Mouse (Mus musculus) monocyte, adult 2 months (primary cell): Measurements from ENCODE around the gene Slc15a5.
"Not testable (repeated sequence)": the region's sequence is repeated elsewhere in the genome, so short reads cannot be mapped to it uniquely, and the experiment has no call there.

Experiments
- DNase-seq, 2 experiments: peaks; one replicate each; pipeline ENCODE4 v3.0.0; 2022; ENCODE audit warnings: low spot score in 2 of 2, low read depth in 1 of 2

The Slc15a5 gene

GRCm38 (mm10) chr6:138079816-138080215 is at the start of gene Slc15a5:
Gene Slc15a5, minus strand, starts transcription at chr6:138079916.
- DNase-seq: no peak

- no peak for DNase-seq
Observed at GRCm38 (mm10) chr6:138128392-138129335, 48.9 kb upstream of the Slc15a5 start.

- no peak for DNase-seq
Observed at GRCm38 (mm10) chr6:138117496-138117895, 37.8 kb upstream of the Slc15a5 start.

GRCm38 (mm10) chr6:138104559-138104958 is 24.8 kb upstream of the Slc15a5 start:
- no peak for DNase-seq

GRCm38 (mm10) chr6:138102940-138103339 is 23.2 kb upstream of the Slc15a5 start:
- no peak for DNase-seq

- no peak for DNase-seq
Observed at GRCm38 (mm10) chr6:138101843-138102242, 22.1 kb upstream of the Slc15a5 start.

- no peak for DNase-seq
Observed at GRCm38 (mm10) chr6:138099646-138100045, 19.9 kb upstream of the Slc15a5 start.

GRCm38 (mm10) chr6:138095060-138095459 is 15.3 kb upstream of the Slc15a5 start:
- no peak for DNase-seq

- no peak for DNase-seq
Observed at GRCm38 (mm10) chr6:138092432-138092831, 12.7 kb upstream of the Slc15a5 start.

- no peak for DNase-seq
Observed at GRCm38 (mm10) chr6:138089084-138089483, 9.4 kb upstream of the Slc15a5 start.

- not testable (repeated sequence) for DNase-seq
Observed at GRCm38 (mm10) chr6:138086421-138086820, 6.7 kb upstream of the Slc15a5 start.

GRCm38 (mm10) chr6:138080778-138081549 is 1.2 kb upstream of the Slc15a5 start:
- no peak for DNase-seq

GRCm38 (mm10) chr6:138077681-138078439 is 1.9 kb downstream of the Slc15a5 start:
- DNase-seq: no peak

GRCm38 (mm10) chr6:138075723-138076122 is 4.0 kb downstream of the Slc15a5 start:
- DNase-seq: no peak

- DNase-seq: no peak
Observed at GRCm38 (mm10) chr6:138073540-138073939, 6.2 kb downstream of the Slc15a5 start.

- DNase-seq: no peak
Observed at GRCm38 (mm10) chr6:138072963-138073339, 6.8 kb downstream of the Slc15a5 start.

GRCm38 (mm10) chr6:138072110-138072962 is 7.4 kb downstream of the Slc15a5 start:
- DNase-seq: no peak

- no peak for DNase-seq
Observed at GRCm38 (mm10) chr6:138071505-138072107, 8.1 kb downstream of the Slc15a5 start.

- DNase-seq: no peak
Observed at GRCm38 (mm10) chr6:138070720-138071504, 8.8 kb downstream of the Slc15a5 start.
